Mouse (Mus musculus) central nervous system, embryonic 11.5 days (tissue): ENCODE data around the gene Gpr34. TPM values are rescaled to one million over a fixed set of nuclear protein-coding genes. Genes with fewer than 3 reads are reported as not detected.

Experiments used
- polyA plus RNA-seq: library from polyadenylated mRNA; depleted of rRNA; stranded (reverse); fragments of >200 nt; gene quantifications from 2 replicates; pipeline ENCODE4 v1.2.3, GENCODE M21; 2012; rRNA removed

The Gpr34 gene
- polyA plus RNA-seq = 0.34 and 0.92 TPM in 2 replicates

DNA sequence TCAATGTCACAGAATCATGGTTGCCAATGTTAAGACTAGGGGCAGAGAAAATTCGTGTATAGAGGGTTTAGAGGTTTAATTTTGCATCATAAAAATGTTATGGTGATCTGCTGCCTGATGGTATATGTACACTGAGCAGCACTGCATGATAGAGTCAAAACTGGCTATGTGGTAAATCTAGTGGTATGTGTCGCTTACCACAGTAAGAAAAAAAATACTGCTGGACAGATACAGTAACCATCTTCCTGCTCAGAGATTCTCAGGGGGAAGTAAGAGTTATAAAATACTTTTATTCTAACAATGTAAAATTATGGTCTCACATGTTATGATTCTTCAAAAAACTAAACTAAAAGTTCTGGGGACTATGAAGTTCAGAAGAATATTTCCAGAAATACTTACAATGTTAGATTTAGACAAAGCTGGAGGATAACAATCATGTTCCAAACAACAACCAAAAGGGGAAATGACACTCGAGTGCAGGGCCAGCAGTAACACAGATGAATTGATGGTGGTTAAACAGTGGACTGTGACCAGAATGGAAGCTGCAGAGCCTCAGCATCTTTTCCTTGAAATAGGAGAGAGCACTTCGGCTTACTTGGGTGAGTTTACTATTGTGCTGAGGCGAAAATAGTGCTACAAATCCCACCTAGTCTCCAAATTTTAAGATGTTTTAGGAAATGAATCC lies at the start of gene Gpr34:
Gene Gpr34 (plus strand): TSS at position 491 of the 685 bp plus-strand sequence.

DNA sequence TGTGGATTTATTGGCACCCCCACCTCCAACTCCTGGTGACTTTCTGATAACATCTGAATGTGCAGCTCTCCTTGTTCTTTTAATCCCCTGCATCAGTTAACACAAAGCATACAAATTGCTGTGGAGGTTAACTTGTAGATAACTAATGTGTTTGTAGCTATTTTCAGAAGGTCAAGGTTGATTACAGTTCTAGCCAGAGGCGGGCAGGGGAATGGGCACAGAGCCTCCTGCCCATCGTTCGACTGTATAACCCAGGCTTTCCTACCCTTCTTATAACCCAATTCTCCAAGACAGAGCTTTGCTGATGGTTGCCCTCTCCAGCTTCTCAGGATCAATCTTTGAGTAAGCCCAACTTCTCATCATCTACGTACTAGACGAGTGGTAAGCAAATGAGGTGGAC lies 29.2 kb downstream of the Gpr34 start, which contains the start of gene Gpr82:
Gene Gpr82 (plus strand): TSS at position 301 of the 400 bp plus-strand sequence.

Other genes starting within 250 kb of the Gpr34 start
- gene Nyx, start 166.0 kb upstream of the Gpr34 start, polyA plus RNA-seq = 0.19 TPM in 2 replicates
- not detected in 2 replicates for gene Gpr82, start 29.3 kb downstream of the Gpr34 start, polyA plus RNA-seq
- gene Cask, start 219.3 kb downstream of the Gpr34 start, polyA plus RNA-seq = 27.5 and 30.2 TPM in 2 replicates